Mouse (Mus musculus) gastrocnemius, postnatal 36 days (tissue): ENCODE results near the gene Vmn2r78. TPM values are rescaled to one million over a fixed set of nuclear protein-coding genes. Genes with fewer than 3 reads are reported as not detected.
"Not testable (repeated sequence)": the region's sequence is repeated elsewhere in the genome, so short reads cannot be mapped to it uniquely, and the experiment has no call there.

Experiments
- DNase-seq, 2 experiments: peaks; one replicate each; pipeline ENCODE4 v3.0.0; 2022
- intact Hi-C: fragments of 180-260 bp; cut with DNase I; formaldehyde crosslinking; loops from one replicate; pipeline ENCODE4 v1.15.1; 2025
- long read RNA-seq, 2 experiments: library from polyadenylated mRNA; stranded (forward); transcript quantifications; one replicate each; pipeline ENCODE4 v2.0.0; 2021
- total RNA-seq, 2 experiments: library from RNA; stranded (reverse); gene quantifications; 2 replicates each; pipeline ENCODE4 v1.2.3; 2021

The Vmn2r78 gene
- total RNA-seq, result not detected
- long read RNA-seq, experiment 1, result 0 reads
- long read RNA-seq, experiment 2, result 0 reads

GRCm38 (mm10) chr7:86914794-86915193 lies at the start of gene Vmn2r78:
TSS of gene Vmn2r78 (plus strand) at chr7:86915094.
- intact Hi-C loops, result not testable (repeated sequence)

GRCm38 (mm10) chr7:86889470-86890469 lies 25.1 kb upstream of the Vmn2r78 start:
- DNase-seq, result no peak
- intact Hi-C loops, result no loop called here

More at GRCm38 (mm10) chr7:86914794-86915193, at the start of gene Vmn2r78:
- not testable (repeated sequence) for DNase-seq

GRCm38 (mm10) chr7:86937288-86937687 lies 22.4 kb downstream of the Vmn2r78 start:
- intact Hi-C loops, result no loop called here
- no peak for DNase-seq

- no peak for DNase-seq
- intact Hi-C loops, result no loop called here
These were observed 79.8 kb downstream of the Vmn2r78 start for GRCm38 (mm10) chr7:86994700-86995099.

GRCm38 (mm10) chr7:86995815-86996214 lies 80.9 kb downstream of the Vmn2r78 start, which contains the start of gene Vmn2r79:
TSS of gene Vmn2r79 (plus strand) at chr7:86996115.
- intact Hi-C loops, DNase-seq: not testable (repeated sequence)

Other genes starting within 250 kb of the Vmn2r78 start
- not detected for gene Olfr292, start 226.8 kb upstream of the Vmn2r78 start, total RNA-seq
- gene Folh1, start 139.2 kb upstream of the Vmn2r78 start, total RNA-seq, result not detected
- not detected for gene Vmn2r77, start 120.1 kb upstream of the Vmn2r78 start, total RNA-seq
- not detected for gene Vmn2r79, start 81.0 kb downstream of the Vmn2r78 start, total RNA-seq